Mouse (Mus musculus) MEL (cell line): ENCODE measurements around the gene Wipf1. TPM values are rescaled to one million over a fixed set of nuclear protein-coding genes. Genes with fewer than 3 reads are reported as not detected.
A peak's percentile ranks its signal among the peaks of the same experiment; 100 is the strongest.

Experiments
- DNase-seq: peaks from one replicate; pipeline ENCODE4 v3.0.0; 2011; ENCODE audit warnings: low read depth, low spot score
- H3K27ac ChIP-seq: 2 replicates; pipeline ENCODE4 v1.5.1; 2012; ENCODE audit warnings: low read depth, mild to moderate bottlenecking, control low read depth, low read length, moderate library complexity; ENCODE audit not compliant: control insufficient read depth
- H3K27me3 ChIP-seq, 2 experiments: fragments of 150-350 bp in 1 of 2; sonication (generic) in 1 of 2; 2 replicates each; pipeline ENCODE4 v1.6.1; 2012; ENCODE audit warnings: low read length in 2 of 2, mild to moderate bottlenecking in 2 of 2, improper control_type of control experiment in 1 of 2, moderate library complexity in 1 of 2; ENCODE audit not compliant: insufficient read depth in 2 of 2, control insufficient read depth in 1 of 2
- H3K36me3 ChIP-seq, 2 experiments: 2 replicates each; pipeline ENCODE4 v1.6.1; 2012 to 2014; ENCODE audit warnings: low read length in 2 of 2, improper control_type of control experiment in 1 of 2, inconsistent platforms in 1 of 2, mild to moderate bottlenecking in 1 of 2; ENCODE audit not compliant: insufficient read depth in 2 of 2, control insufficient read depth in 1 of 2
- H3K4me1 ChIP-seq, 2 experiments: fragments of 150-350 bp in 1 of 2; sonication (generic) in 1 of 2; 2 replicates each; pipeline ENCODE4 v1.6.1; 2012; ENCODE audit warnings: low read length in 2 of 2, improper control_type of control experiment in 1 of 2, mild to moderate bottlenecking in 1 of 2; ENCODE audit not compliant: insufficient read depth in 2 of 2, control insufficient read depth in 1 of 2
- H3K4me3 ChIP-seq, 2 experiments: fragments of 150-350 bp in 1 of 2; sonication (generic) in 1 of 2; 2 replicates each; pipeline ENCODE4 v1.5.1; 2012; ENCODE audit warnings: low read depth in 2 of 2, low read length in 2 of 2, mild to moderate bottlenecking in 2 of 2, moderate library complexity in 2 of 2, control low read depth in 1 of 2, improper control_type of control experiment in 1 of 2; ENCODE audit not compliant: control insufficient read depth in 1 of 2, insufficient read depth in 1 of 2
- H3K79me2 ChIP-seq: 2 replicates; pipeline ENCODE4 v1.6.1; 2012; ENCODE audit warnings: mild to moderate bottlenecking, low read length, moderate library complexity; ENCODE audit not compliant: control insufficient read depth, poor library complexity, insufficient read depth
- H3K9ac ChIP-seq: 2 replicates; pipeline ENCODE4 v1.6.1; 2012; ENCODE audit warnings: low read depth, mild to moderate bottlenecking, control low read depth, low read length, moderate library complexity; ENCODE audit not compliant: control insufficient read depth, poor library complexity, severe bottlenecking
- H3K9me3 ChIP-seq: fragments of 150-350 bp; sonication (generic); replicated peaks from 2 replicates; pipeline ENCODE4 v1.6.1; 2012; ENCODE audit warnings: mild to moderate bottlenecking, low read length, improper control_type of control experiment, moderate library complexity; ENCODE audit not compliant: insufficient read depth
- ELF1 ChIP-seq: IDR thresholded peaks from 2 replicates; pipeline ENCODE4 v1.6.1; 2014; ENCODE audit warnings: low read depth, mild to moderate bottlenecking, inconsistent platforms, low read length, improper control_type of control experiment, moderate library complexity
- EP300 ChIP-seq, 2 experiments: IDR thresholded peaks; 2 replicates each; pipeline ENCODE4 v1.6.1; 2011; ENCODE audit warnings: improper control_type of control experiment in 2 of 2, low read length in 2 of 2, low read depth in 1 of 2, mild to moderate bottlenecking in 1 of 2
- ETS1 ChIP-seq: IDR thresholded peaks from 2 replicates; pipeline ENCODE4 v1.6.1; 2012; ENCODE audit warnings: low read depth, mild to moderate bottlenecking, inconsistent platforms, low read length, improper control_type of control experiment, moderate library complexity
- GABPA ChIP-seq: IDR thresholded peaks from 2 replicates; pipeline ENCODE4 v1.6.1; 2012; ENCODE audit warnings: low read depth, mild to moderate bottlenecking, inconsistent platforms, low read length, improper control_type of control experiment, moderate library complexity
- GATA1 ChIP-seq: IDR thresholded peaks from 2 replicates; pipeline ENCODE4 v1.6.1; 2011; ENCODE audit warnings: low read depth, low read length, improper control_type of control experiment
- HCFC1 ChIP-seq: IDR thresholded peaks from 2 replicates; pipeline ENCODE4 v1.6.1; 2012; ENCODE audit warnings: low read depth, mild to moderate bottlenecking, inconsistent platforms, low read length, improper control_type of control experiment, moderate library complexity
- KAT2A ChIP-seq: conservative IDR thresholded peaks from 2 replicates; pipeline ENCODE4 v1.6.1; 2012; ENCODE audit warnings: low read depth, low read length, improper control_type of control experiment, inconsistent platforms
- MAX ChIP-seq: IDR thresholded peaks from 2 replicates; pipeline ENCODE4 v1.6.1; 2011; ENCODE audit warnings: low read length, improper control_type of control experiment
- MAZ ChIP-seq: IDR thresholded peaks from 2 replicates; pipeline ENCODE4 v1.6.1; 2012; ENCODE audit warnings: low read depth, mild to moderate bottlenecking, inconsistent platforms, low read length, improper control_type of control experiment
- MXI1 ChIP-seq: IDR thresholded peaks from 2 replicates; pipeline ENCODE4 v1.6.1; 2011; ENCODE audit warnings: mild to moderate bottlenecking, low read depth, low read length, improper control_type of control experiment
- MYC ChIP-seq: IDR thresholded peaks from 2 replicates; pipeline ENCODE4 v1.6.1; 2011; ENCODE audit warnings: low read depth, mild to moderate bottlenecking, low read length, improper control_type of control experiment, moderate library complexity
- POLR2A ChIP-seq, 2 experiments: IDR thresholded peaks; 2 replicates each; pipeline ENCODE4 v1.6.1; 2011 to 2012; ENCODE audit warnings: low read length in 2 of 2, mild to moderate bottlenecking in 2 of 2, control low read depth in 1 of 2, improper control_type of control experiment in 1 of 2, low read depth in 1 of 2, moderate library complexity in 1 of 2; ENCODE audit not compliant: control insufficient read depth in 1 of 2, insufficient read depth in 1 of 2, poor library complexity in 1 of 2
- POLR2AphosphoS5 ChIP-seq: IDR thresholded peaks from 2 replicates; pipeline ENCODE4 v1.6.1; 2012; ENCODE audit warnings: low read depth, borderline replicate concordance, mild to moderate bottlenecking, inconsistent platforms, low read length, moderate library complexity, mixed read lengths
- RAD21 ChIP-seq: IDR thresholded peaks from 2 replicates; pipeline ENCODE4 v1.6.1; 2011; ENCODE audit warnings: mild to moderate bottlenecking, low read depth, low read length, improper control_type of control experiment
- RCOR1 ChIP-seq: IDR thresholded peaks from 2 replicates; pipeline ENCODE4 v1.6.1; 2012; ENCODE audit warnings: low read depth, mild to moderate bottlenecking, inconsistent platforms, low read length, improper control_type of control experiment
- SIN3A ChIP-seq: IDR thresholded peaks from 2 replicates; pipeline ENCODE4 v1.6.1; 2012; ENCODE audit warnings: low read length, improper control_type of control experiment, inconsistent platforms
- TAL1 ChIP-seq: IDR thresholded peaks from 2 replicates; pipeline ENCODE4 v1.6.1; 2012; ENCODE audit warnings: mild to moderate bottlenecking, inconsistent platforms, low read length, moderate library complexity, mixed read lengths
- TCF12 ChIP-seq: IDR thresholded peaks from 2 replicates; pipeline ENCODE4 v1.6.1; 2014; ENCODE audit warnings: low read depth, mild to moderate bottlenecking, inconsistent platforms, low read length, improper control_type of control experiment, moderate library complexity
- ZC3H11A ChIP-seq: IDR thresholded peaks from 2 replicates; pipeline ENCODE4 v1.6.1; 2012; ENCODE audit warnings: low read depth, mild to moderate bottlenecking, inconsistent platforms, low read length, improper control_type of control experiment
- ZMIZ1 ChIP-seq: IDR thresholded peaks from 2 replicates; pipeline ENCODE4 v1.6.1; 2012; ENCODE audit warnings: low read depth, mild to moderate bottlenecking, inconsistent platforms, low read length, improper control_type of control experiment, moderate library complexity
- ZNF384 ChIP-seq: IDR thresholded peaks from 2 replicates; pipeline ENCODE4 v1.6.1; 2012; ENCODE audit warnings: low read depth, mild to moderate bottlenecking, inconsistent platforms, low read length, improper control_type of control experiment
- polyA plus RNA-seq, 2 experiments: library from polyadenylated mRNA; stranded (reverse) in 1 of 2; unstranded in 1 of 2; fragments of >175 nt in 1 of 2; fragments of >200 nt in 1 of 2; gene quantifications; 2 replicates each; pipeline versions ENCODE4 v1.2.1 to v1.2.4; 2012; ENCODE audit warnings: low replicate concordance in 2 of 2, low read depth in 1 of 2; ENCODE audit not compliant: insufficient read length in 2 of 2, insufficient read depth in 1 of 2, missing spikeins in 1 of 2
- total RNA-seq: library from RNA; depleted of rRNA; stranded (reverse); fragments of 300-350 nt; gene quantifications from 2 replicates; pipeline ENCODE4 v1.2.3, GENCODE M21; 2012

Wipf1 gene
- total and polyA plus RNA-seq, 3 experiments, result 5.2 to 83.9 (median 27.1) TPM

DNA sequence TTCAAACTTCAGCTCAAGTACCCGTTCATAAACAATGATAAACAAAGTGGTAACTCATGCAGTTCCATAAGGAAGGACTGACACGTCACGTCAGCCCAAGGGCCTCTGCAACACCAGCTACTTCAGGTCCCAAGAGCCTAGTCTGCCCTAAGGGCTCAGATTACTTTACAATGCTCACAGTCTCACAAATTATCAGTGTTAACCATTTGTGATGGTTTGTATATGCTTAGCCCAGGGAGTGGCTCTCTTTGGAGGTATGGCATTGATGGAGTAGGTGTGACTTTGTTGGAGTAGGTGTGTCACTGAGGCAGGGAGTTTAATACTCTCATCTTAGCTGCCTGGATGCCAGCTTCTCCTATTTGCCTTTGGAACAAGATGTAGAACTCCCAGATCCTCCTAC lies 32.0 kb downstream of the Wipf1 start:
- H3K36me3 ChIP-seq, result peaks cover 0 to 20% of the 10 kb centered on the region in 2 experiments; a peak in 2 of 4 replicates

DNA sequence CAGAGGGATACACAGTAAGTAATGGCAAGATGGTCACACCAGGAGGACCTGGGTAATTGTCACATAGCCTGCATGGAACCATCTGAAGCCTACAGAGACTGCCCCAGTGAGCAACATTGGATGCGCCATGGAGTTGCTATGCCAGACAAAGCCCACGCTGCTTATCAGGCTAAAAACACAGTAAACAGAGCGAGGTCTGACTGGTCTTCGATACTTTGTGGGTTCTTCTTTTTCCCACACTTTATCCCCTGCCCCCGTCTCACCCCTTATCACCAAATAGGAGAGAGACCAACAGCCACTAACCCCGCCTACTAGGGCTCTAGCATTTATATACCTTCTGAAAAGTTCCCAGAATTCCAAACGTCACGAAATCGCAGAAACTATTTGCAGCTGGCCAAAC lies 32.6 kb downstream of the Wipf1 start:
- H3K9ac ChIP-seq, result no peak overlapping the region
- peaks cover 9 to 18% of the 10 kb centered on the region in 2 experiments for H3K4me1 ChIP-seq
- peak overlapping the region; percentile 59; the same call in 1 of the 2 replicates for H3K27ac ChIP-seq
- H3K27me3 ChIP-seq, result no peaks in the 10 kb centered on the region
- peak; percentile 62 for DNase-seq
- peaks cover 0 to 18% of the 10 kb centered on the region in 2 experiments; a peak in 2 of 4 replicates for H3K36me3 ChIP-seq
- TF ChIP-seq MAX (peak; percentile 52), MXI1 (peak; percentile 35; the same call in 1 of the 2 replicates), POLR2AphosphoS5 (no peak), ETS1 (peak; percentile 67), KAT2A (no peak), ZNF384 (no peak), SIN3A (peak; percentile 33; the same call in 1 of the 2 replicates), RCOR1 (0 out of 2 replicates have a peak, but pooled peaks have one; percentile 24), GATA1 (peak; percentile 71), EP300 (IDR thresholded peaks at IDR 0.05; ENCODE audit: low read depth in 1 of 2, low read length in 2 of 2) (peak; percentile 54 to 77; a peak in 3 of 4 replicates), TAL1 (peak; percentile 67), TCF12 (peak; percentile 78), HCFC1 (no peak), RAD21 (no peak)
- H3K79me2 ChIP-seq, result no peaks in the 10 kb centered on the region
- H3K9me3 ChIP-seq, result no peaks in the 10 kb centered on the region
- peak overlapping the region in 1 of 2 experiments; percentile 64; a peak in 1 of 4 replicates for H3K4me3 ChIP-seq

More for the DNA sequence above, 32.0 kb downstream of the Wipf1 start:
- H3K9me3 ChIP-seq, result no peaks in the 10 kb centered on the region
- TF ChIP-seq ELF1, result no peak
- no peak for TF ChIP-seq SIN3A
- no peak for TF ChIP-seq ZMIZ1
- no peak for TF ChIP-seq MAX
- no peak for TF ChIP-seq POLR2A (IDR thresholded peaks at IDR 0.05; ENCODE audit: control insufficient read depth in 1 of 2, insufficient read depth in 1 of 2, low read depth in 1 of 2, low read length in 2 of 2, poor library complexity in 1 of 2)
- no peak for TF ChIP-seq ZC3H11A
- no peak for TF ChIP-seq ZNF384
- TF ChIP-seq MAZ, result no peak
- TF ChIP-seq RAD21, result no peak
- TF ChIP-seq MYC, result no peak
- no peak for TF ChIP-seq GABPA
- no peak for TF ChIP-seq MXI1
- TF ChIP-seq RCOR1, result no peak
- TF ChIP-seq, all 39 proteins: peak for 0
- Histone ChIP-seq H3K4me3 (no peak overlapping the region), H3K9ac (no peak overlapping the region), H3K79me2 (no peaks in the 10 kb centered on the region), H3K27ac (no peak overlapping the region), H3K27me3 (no peaks in the 10 kb centered on the region), H3K4me1 (peaks cover 5 to 23% of the 10 kb centered on the region in 2 experiments)
- peak; percentile 19 for DNase-seq
